Mouse (Mus musculus): ENCODE measurements at regions not wholly inside any gene's neighbourhood (a gene's known extent, or its start where the extent isn't known, plus 50 kb on each side); places are given as distances from the start of the nearest gene placed in this dataset.
"Not testable (repeated sequence)": the region's sequence is repeated elsewhere in the genome, so short reads cannot be mapped to it uniquely, and the experiment has no call there.

DNA sequence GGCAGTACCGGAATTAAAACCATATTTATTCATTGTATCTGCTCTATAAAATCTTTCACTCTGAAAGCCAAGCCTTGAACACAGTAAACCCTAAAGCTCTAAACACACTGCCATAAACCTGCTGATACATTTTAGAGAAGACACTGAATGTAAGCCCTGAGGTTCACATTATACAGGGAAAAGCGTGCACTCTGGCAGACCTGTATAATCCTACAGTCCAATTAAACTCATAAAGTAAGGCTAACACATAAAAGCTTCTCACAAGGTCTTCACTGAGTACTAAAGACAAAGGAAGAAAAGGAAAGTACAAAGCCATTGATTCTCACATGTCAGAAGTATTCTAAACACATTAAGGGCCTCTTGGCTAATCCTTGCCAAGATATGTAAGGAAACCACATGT, 302.8 kb downstream of the Cylc2 start:
- DNase-seq = no peak

GRCm38 (mm10) chr4:51519750-51520149, 303.3 kb downstream of the Cylc2 start:
- no peak for DNase-seq

- no peak for DNase-seq
Measured at GRCm38 (mm10) chr4:51545419-51545818, 328.9 kb downstream of the Cylc2 start.

DNA sequence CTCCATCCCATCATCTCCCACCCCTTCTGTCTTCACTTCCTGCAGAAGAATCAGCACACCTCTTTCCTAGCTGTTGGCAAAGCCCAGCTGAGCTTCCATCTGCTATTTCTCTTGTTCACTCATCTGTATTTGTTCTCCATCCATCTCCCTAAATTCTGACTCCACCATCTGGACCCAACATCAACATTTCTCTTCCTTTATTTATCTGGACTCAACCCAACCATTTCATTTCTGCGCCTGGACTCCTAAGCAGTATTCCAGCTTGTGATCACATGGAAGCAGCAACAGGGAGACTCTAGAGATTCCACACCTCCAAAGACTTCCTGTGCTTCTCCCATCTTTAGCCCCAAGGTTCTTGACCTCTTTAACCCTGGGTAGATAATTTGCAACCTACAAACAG, 343.2 kb downstream of the Cylc2 start:
- no peak for DNase-seq

GRCm38 (mm10) chr4:51560100-51560499, 343.6 kb downstream of the Cylc2 start:
- DNase-seq = no peak

DNA sequence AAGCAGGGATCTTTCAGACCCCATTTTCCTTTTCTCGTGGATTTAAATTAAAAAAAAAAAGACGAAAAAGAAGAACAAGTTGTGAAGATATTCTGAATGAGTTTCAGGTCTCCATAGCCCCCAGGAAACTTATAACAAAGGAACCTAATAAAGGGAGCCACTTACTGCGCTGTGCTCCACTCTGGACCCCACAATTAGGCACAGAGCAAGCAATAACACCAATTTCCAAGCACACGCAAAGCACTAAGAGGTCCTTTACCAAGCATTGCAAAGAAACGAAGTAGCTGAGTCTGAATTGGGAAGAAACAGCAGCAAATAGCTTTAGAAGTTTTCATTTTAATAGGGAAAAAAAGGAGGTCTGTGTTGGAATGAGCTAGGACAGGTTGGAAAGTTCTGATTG, 345.9 kb downstream of the Cylc2 start:
- no peak for DNase-seq

DNA sequence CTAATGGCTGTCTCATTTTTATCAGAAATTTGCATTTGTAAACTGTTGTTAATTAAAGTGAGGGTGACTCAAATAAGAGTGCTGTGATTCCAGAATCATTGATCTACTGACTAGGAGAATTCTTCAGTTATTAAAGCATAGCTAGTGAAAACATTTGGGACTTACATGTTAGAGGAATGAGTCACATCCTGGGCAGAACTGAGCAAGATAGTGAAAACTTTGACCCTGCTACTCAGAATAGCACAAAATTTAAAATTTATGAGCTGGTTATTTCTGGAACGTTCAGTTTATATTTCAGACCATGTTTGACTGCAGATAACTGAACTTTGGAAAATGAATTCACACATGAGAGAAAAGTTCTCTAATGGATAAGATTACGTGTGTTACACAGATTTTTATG, 360.0 kb downstream of the Cylc2 start:
- DNase-seq = no peak

- no peak for DNase-seq
Measured at GRCm38 (mm10) chr4:51594044-51594443, 377.6 kb downstream of the Cylc2 start.

- DNase-seq = no peak
Measured at GRCm38 (mm10) chr4:51597850-51598249, 381.4 kb downstream of the Cylc2 start.

GRCm38 (mm10) chr4:51599984-51600747, 383.7 kb downstream of the Cylc2 start:
- DNase-seq = no peak

DNA sequence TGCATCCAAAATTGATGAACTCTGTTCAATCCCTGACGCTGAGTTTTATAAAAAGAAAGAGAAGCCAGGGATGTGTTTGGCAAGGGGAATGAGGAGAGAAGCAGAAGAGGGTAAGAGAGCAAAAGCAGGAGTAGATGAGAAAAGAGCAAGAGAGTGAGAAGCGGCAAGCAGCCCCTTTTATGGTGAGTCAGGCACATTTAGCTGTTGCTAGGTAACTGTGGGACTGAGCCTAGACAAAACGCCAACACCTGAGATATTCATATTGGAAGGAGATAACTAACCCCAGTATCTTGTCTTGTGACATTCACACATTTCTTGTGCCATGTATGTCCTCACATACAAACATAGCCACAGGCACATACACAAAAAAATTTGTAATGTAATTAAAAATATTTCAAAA, 410.8 kb downstream of the Cylc2 start:
- no peak for DNase-seq

DNA sequence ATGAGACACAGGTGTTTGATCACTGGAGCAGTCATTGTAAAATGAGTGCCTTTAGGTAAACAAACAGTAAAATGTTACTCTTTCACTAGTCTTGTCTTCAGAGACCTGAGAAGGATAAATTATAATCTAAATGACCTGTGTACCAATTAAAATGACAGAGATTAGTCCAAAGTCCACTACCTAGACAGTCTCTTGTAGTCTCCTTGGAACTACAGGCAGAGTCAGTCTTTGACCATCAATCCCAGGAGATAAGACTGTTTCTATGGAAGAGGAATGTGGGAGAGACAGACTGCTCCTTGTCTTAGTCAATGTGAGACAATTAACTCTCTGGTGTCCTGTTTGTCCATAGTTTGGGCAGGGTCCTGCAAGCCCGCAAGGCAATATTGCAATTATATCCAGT, 417.0 kb downstream of the Cylc2 start:
- no peak for DNase-seq

DNA sequence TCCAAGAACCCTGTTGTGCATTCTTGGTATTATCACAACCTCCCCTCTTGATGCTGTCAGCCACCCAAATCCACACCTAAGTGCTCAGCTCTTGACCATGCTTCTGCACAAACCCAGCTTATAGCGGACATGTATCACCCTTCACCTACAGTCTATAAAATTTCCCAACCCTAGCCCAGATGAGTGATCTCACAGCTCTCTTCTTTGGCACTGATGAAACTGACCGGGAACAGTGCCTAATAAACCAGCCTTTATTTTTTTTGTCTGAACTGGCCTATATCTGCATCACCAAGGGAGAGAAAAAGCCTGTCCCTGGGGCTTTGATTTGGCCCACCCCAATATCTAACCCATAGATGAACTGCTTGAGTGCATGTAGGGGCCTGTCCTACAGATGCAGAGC, 440.8 kb downstream of the Cylc2 start:
- no peak for DNase-seq

- no peak for DNase-seq
Measured at GRCm38 (mm10) chr4:51658286-51658685, 441.8 kb downstream of the Cylc2 start.

DNA sequence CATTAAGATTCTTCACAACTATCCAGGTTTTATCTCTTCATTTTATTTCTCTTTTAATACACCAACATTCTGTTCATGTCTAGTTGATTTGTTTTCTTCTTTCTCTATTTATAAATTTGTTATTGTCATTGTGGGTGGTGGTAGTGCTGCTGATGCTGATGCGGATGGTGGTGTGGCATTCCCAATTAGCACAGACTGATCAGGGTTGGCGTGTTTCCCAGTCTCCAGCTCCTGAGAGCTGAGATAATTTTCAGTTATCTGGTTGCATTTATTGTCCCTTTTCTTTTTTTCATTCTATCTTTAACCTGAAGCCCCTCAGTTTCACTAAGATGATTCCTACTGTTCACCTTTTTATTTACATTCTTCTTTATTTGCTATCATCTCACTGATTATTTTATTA, 455.0 kb downstream of the Cylc2 start:
- peak; percentile 11 for DNase-seq

- DNase-seq = no peak
Measured at GRCm38 (mm10) chr4:51674406-51674805, 457.9 kb downstream of the Cylc2 start.

DNA sequence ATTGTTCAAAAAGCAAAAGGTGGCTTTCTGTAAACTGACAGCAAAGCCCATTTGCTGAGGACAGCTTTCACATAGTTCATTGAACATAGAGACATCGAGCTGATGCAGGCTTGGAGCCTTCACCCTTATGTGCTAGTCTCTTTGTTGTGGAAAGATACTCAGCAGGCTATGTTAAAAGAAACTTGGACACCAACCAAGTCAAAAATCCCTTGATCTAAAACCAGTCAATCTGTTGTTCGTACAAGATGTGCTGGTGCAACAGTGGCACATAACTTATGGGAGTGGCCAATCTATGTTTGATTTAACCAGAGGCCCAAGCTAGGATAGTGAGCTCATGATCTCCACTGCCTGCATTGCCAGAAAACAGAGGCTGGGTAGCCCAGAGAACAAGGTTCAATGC, 462.6 kb downstream of the Cylc2 start:
- no peak for DNase-seq

DNA sequence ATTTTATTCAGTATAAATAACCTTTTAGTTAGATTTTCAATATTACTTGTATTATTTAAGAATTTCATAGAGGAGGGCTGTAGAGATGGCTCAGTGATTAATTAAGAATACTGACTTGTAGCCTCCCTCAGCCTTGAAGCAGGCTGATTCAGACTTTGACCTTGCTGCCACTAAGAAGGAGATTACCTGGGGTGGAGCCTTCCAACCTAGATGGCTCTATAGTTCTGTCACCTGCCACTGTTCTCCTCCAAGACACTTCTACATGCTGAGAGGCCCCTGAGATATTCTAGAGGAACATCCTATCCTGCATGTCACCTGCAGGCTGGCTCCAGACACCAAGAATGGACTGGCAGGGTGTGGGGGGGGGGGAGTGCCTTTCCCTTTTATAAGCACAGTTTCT, 466.9 kb downstream of the Cylc2 start:
- DNase-seq = not testable (repeated sequence)

DNA sequence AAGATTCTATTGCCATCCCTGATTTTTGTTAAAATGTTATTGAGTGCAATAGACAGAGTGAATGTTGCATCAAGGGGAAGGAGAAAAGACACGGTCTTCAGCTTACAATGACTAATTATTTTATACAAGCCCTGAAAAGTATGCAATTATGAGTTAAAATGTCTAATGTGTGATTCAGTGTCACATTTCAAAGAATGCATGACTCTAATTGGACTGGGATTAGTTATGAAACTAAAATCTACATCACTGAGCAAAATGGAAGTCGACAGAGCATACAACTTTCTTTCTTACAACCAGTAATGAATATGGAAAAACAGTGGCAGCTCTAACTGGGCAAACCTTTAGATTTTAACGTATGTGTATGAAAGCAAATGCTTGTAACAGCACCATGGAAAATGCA, 470.2 kb downstream of the Cylc2 start:
- DNase-seq = no peak
